ENCODE assay signal across 8 mouse cellular contexts in the genomic region with DNA sequence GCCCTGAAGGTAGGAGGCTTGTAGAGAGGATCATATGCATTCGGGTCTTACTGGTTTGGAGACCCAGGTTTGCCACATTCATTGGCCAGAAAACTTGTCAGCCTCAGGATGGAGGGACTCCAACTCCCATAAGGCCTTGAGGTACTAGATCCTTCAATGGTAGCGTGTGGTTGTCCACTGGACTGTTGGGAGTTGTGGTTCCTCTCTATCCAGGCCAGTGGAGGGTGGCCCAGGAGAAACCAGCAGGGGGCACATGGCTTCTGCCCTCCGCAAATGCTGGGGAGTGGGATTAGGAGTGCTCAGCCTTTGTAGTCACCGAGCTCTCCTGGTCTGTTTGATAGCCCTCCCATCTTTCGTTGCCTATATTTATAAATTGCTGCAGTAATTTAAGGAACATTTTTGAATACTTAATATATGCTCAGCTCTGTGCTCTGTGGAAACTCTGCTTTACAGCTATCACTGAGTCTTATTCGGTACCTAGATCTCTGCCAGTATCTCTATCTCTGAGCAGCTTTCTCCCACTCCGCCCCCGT. TPM values are rescaled to one million over a fixed set of nuclear protein-coding genes. Genes with fewer than 3 reads are reported as not detected.
DNase-seq lines count a peak whose midpoint lies in the region; ATAC-seq and TF ChIP-seq lines count a peak whose summit lies in the region.

No protein-coding gene starts in this region.

- H3K4me2 ChIP-seq in forebrain, embryonic 15.5 days (replicated peaks): peak overlapping the region; percentile 63
- peak overlapping the region; percentile 93 for H3K4me2 ChIP-seq in lung, embryonic 14.5 days

- peak in 1 of 2 experiments; percentile 3; a peak in 1 of 4 replicates for TF ChIP-seq POLR2A in MEL (IDR thresholded peaks at IDR 0.05; ENCODE audit: control insufficient read depth in 1 of 2, insufficient read depth in 1 of 2, low read depth in 1 of 2, low read length in 2 of 2, poor library complexity in 1 of 2)

- intact Hi-C loops in heart, postnatal 36 days (cut with DNase I): no loop called here

- peak overlapping the region; percentile 41 to 53 for H3K4me3 ChIP-seq in MEL (ENCODE audit: control insufficient read depth in 1 of 2, insufficient read depth in 1 of 2, low read depth in 2 of 2, low read length in 2 of 2)
- peak overlapping the region; percentile 65 for H3K4me3 ChIP-seq in forebrain, embryonic 15.5 days
- peak overlapping the region; percentile 79 for H3K4me3 ChIP-seq in layer of hippocampus, adult 2 months
- H3K4me3 ChIP-seq in lung, embryonic 14.5 days (ENCODE audit: low read depth, low read length): peak overlapping the region; percentile 66

- ATAC-seq in forebrain, embryonic 15.5 days (replicated peaks): peak; percentile 81
- peak; percentile 86 for ATAC-seq in lung, embryonic 14.5 days (ENCODE audit: insufficient read depth)
- peak; percentile 79 for ATAC-seq in neutrophil, adult 5-6 weeks (ENCODE audit: extremely low read depth, insufficient number of reproducible peaks, low FRiP score, poor library complexity, severe bottlenecking)

- peak overlapping the region; percentile 75 for H3K27ac ChIP-seq in MEL (ENCODE audit: control insufficient read depth, low read depth, low read length)
- peak overlapping the region; percentile 96 for H3K27ac ChIP-seq in forebrain, embryonic 15.5 days (replicated peaks)
- H3K27ac ChIP-seq in layer of hippocampus, adult 2 months: peak overlapping the region; percentile 96
- H3K27ac ChIP-seq in lung, embryonic 14.5 days (ENCODE audit: low read depth): peak overlapping the region; percentile 68; the same call in 1 of the 2 replicates

- no peak for TF ChIP-seq EP300 in MEL (IDR thresholded peaks at IDR 0.05; ENCODE audit: low read depth in 1 of 2, low read length in 2 of 2)

- H3K4me1 ChIP-seq in MEL (ENCODE audit: control insufficient read depth in 1 of 2, insufficient read depth in 2 of 2, low read length in 2 of 2): peaks cover 1 to 34% of the 10 kb centered on the region in 2 experiments
- H3K4me1 ChIP-seq in forebrain, embryonic 15.5 days: peaks cover 70% of the 10 kb centered on the region
- H3K4me1 ChIP-seq in lung, embryonic 14.5 days (ENCODE audit: insufficient read depth): peaks cover 24% of the 10 kb centered on the region

- DNase-seq in MEL (ENCODE audit: low read depth, low spot score): peak; percentile 94
- peak; percentile 88 for DNase-seq in cerebellum, adult 11-12 months
- peak; percentile 69 to 74 for DNase-seq in heart, postnatal 36 days
- DNase-seq in layer of hippocampus, adult 2 months (ENCODE audit: low spot score in 2 of 2): peak; percentile 70 to 77
- peak; percentile 89 for DNase-seq in lung, embryonic 14.5 days
- peak; percentile 81 for DNase-seq in testis, postnatal 10 days (ENCODE audit: low spot score)

- peaks cover 25% of the 10 kb centered on the region for H3K79me2 ChIP-seq in MEL (ENCODE audit: control insufficient read depth, insufficient read depth, low read length, poor library complexity)

- H3K27me3 ChIP-seq in MEL (ENCODE audit: control insufficient read depth in 1 of 2, insufficient read depth in 2 of 2, low read length in 2 of 2): no peaks in the 10 kb centered on the region
- H3K27me3 ChIP-seq in forebrain, embryonic 15.5 days: no peaks in the 10 kb centered on the region
- H3K27me3 ChIP-seq in lung, embryonic 14.5 days (ENCODE audit: insufficient read depth, low read length): no peaks in the 10 kb centered on the region

- peak; percentile 40 to 57 (median 50) for TF ChIP-seq CTCF in MEL (IDR thresholded peaks at IDR 0.05 in 2 of 3, conservative IDR thresholded peaks at IDR 0.05 in 1 of 3; ENCODE audit: control insufficient read depth in 1 of 3, insufficient read depth in 1 of 3, low read depth in 2 of 3, low read length in 3 of 3, poor library complexity in 1 of 3, severe bottlenecking in 1 of 3)
- peak; percentile 76 for TF ChIP-seq CTCF in layer of hippocampus, adult 2 months (conservative IDR thresholded peaks at IDR 0.05)
- peak; percentile 72 for TF ChIP-seq CTCF in lung, embryonic 14.5 days (IDR thresholded peaks at IDR 0.05; ENCODE audit: low read depth)

- peaks cover 0 to 33% of the 10 kb centered on the region in 2 experiments; a peak in 2 of 4 replicates for H3K36me3 ChIP-seq in MEL (ENCODE audit: control insufficient read depth in 1 of 2, insufficient read depth in 2 of 2, low read length in 2 of 2)
- no peaks in the 10 kb centered on the region for H3K36me3 ChIP-seq in forebrain, embryonic 15.5 days
- H3K36me3 ChIP-seq in lung, embryonic 14.5 days (ENCODE audit: insufficient read depth): no peaks in the 10 kb centered on the region

- peak overlapping the region; percentile 44 for H3K9ac ChIP-seq in MEL (ENCODE audit: control insufficient read depth, low read depth, low read length, poor library complexity, severe bottlenecking)
- H3K9ac ChIP-seq in forebrain, embryonic 15.5 days (replicated peaks): peak overlapping the region; percentile 82
- no peak overlapping the region for H3K9ac ChIP-seq in lung, embryonic 14.5 days

- TF ChIP-seq RAD21 in MEL (IDR thresholded peaks at IDR 0.05; ENCODE audit: low read depth, low read length): no peak

- WGBS in forebrain, embryonic 15.5 days: under 1% methylated on average over 8 of the region's 8 CpGs
- WGBS in lung, embryonic 14.5 days: under 1% methylated on average over 8 of the region's 8 CpGs

- H3K9me3 ChIP-seq in MEL (replicated peaks; ENCODE audit: insufficient read depth, low read length): no peaks in the 10 kb centered on the region
- no peaks in the 10 kb centered on the region for H3K9me3 ChIP-seq in forebrain, embryonic 15.5 days
- H3K9me3 ChIP-seq in lung, embryonic 14.5 days (ENCODE audit: low read depth, low read length): no peaks in the 10 kb centered on the region

TF ChIP-seq in MEL, 35 proteins besides CTCF, POLR2A, EP300 and RAD21 (continues in another document):
- TF ChIP-seq CHD2 (IDR thresholded peaks at IDR 0.05; ENCODE audit: low read length): no peak
- TF ChIP-seq TBP (IDR thresholded peaks at IDR 0.05; ENCODE audit: low read depth, low read length): no peak; the same call in 1 of the 2 replicates
- no peak for TF ChIP-seq ZNF384 (IDR thresholded peaks at IDR 0.05; ENCODE audit: low read depth, low read length)
- TF ChIP-seq JUND (IDR thresholded peaks at IDR 0.05; ENCODE audit: low read depth, low read length): no peak
- TF ChIP-seq MXI1 (IDR thresholded peaks at IDR 0.05; ENCODE audit: low read depth, low read length): no peak; the same call in 1 of the 2 replicates
- TF ChIP-seq HCFC1 (IDR thresholded peaks at IDR 0.05; ENCODE audit: low read depth, low read length): peak; percentile 99
- no peak; the same call in 1 of the 2 replicates for TF ChIP-seq MYC (IDR thresholded peaks at IDR 0.05; ENCODE audit: low read depth, low read length)
- no peak for TF ChIP-seq NELFE (IDR thresholded peaks at IDR 0.05; ENCODE audit: low read depth, low read length)

RNA-seq across cellular contexts. Expression of a gene that starts 4.1 kb away (rescaled TPM):
- 6.5 and 7.9 TPM in 2 replicates for total RNA-seq in MEL (2012; rRNA removed)
- 10 to 100 TPM in 1 of 2 experiments, not detected in 1; 24.7 TPM for polyA plus RNA-seq in MEL (2012; ENCODE audit: insufficient read depth in 1 of 2, insufficient read length in 2 of 2, low read depth in 1 of 2, low replicate concordance in 2 of 2, missing spikeins in 1 of 2)
- 27.8 and 29.8 TPM in 2 replicates for polyA plus RNA-seq in forebrain, embryonic 15.5 days (2015; fragmentation: Nextera tagmentation; extraction: Ambion mirVana)
- total RNA-seq in heart, postnatal 36 days (2021): 1 to 10 TPM; 6.3 to 7.4 TPM
- 100 to 1,000 TPM; 880 to 888 TPM for total RNA-seq in layer of hippocampus, adult 2 months (2021)
- 5.9 and 7.4 TPM in 2 replicates for polyA plus RNA-seq in lung, embryonic 14.5 days (2014; fragmentation: Nextera tagmentation; extraction: Ambion mirVana)
- total RNA-seq in neutrophil, adult 5-6 weeks (2017): 2.4 and 2.9 TPM in 2 replicates

RNA-seq across cellular contexts. Expression of a gene that starts 5.6 kb away (rescaled TPM):
- 123 and 140 TPM in 2 replicates for total RNA-seq in MEL (2012; rRNA removed)
- polyA plus RNA-seq in MEL (2012; ENCODE audit: insufficient read depth in 1 of 2, insufficient read length in 2 of 2, low read depth in 1 of 2, low replicate concordance in 2 of 2, missing spikeins in 1 of 2): 10 to 100 TPM in 1 of 2 experiments, not detected in 1; 92.5 TPM
- 57.0 and 60.7 TPM in 2 replicates for polyA plus RNA-seq in forebrain, embryonic 15.5 days (2015; fragmentation: Nextera tagmentation; extraction: Ambion mirVana)
- total RNA-seq in heart, postnatal 36 days (2021): 1,000 to 10,000 TPM; 1,292 to 1,425 TPM
- total RNA-seq in layer of hippocampus, adult 2 months (2021): 10 to 100 TPM; 54.9 to 63.7 TPM
- 57.6 and 58.9 TPM in 2 replicates for polyA plus RNA-seq in lung, embryonic 14.5 days (2014; fragmentation: Nextera tagmentation; extraction: Ambion mirVana)
- total RNA-seq in neutrophil, adult 5-6 weeks (2017): 45.2 and 46.7 TPM in 2 replicates

RNA-seq across cellular contexts. Expression of a gene that starts 20.4 kb away (rescaled TPM):
- total RNA-seq in MEL (2012; rRNA removed): 40.1 and 41.9 TPM in 2 replicates
- 10 to 100 TPM in 1 of 2 experiments, not detected in 1; 38.5 TPM for polyA plus RNA-seq in MEL (2012; ENCODE audit: insufficient read depth in 1 of 2, insufficient read length in 2 of 2, low read depth in 1 of 2, low replicate concordance in 2 of 2, missing spikeins in 1 of 2)
- polyA plus RNA-seq in forebrain, embryonic 15.5 days (2015; fragmentation: Nextera tagmentation; extraction: Ambion mirVana): 35.3 and 37.5 TPM in 2 replicates
- 1 to 10 TPM; 5.0 to 6.1 TPM for total RNA-seq in heart, postnatal 36 days (2021)
- 10 to 100 TPM; 40.6 to 45.3 TPM for total RNA-seq in layer of hippocampus, adult 2 months (2021)
- polyA plus RNA-seq in lung, embryonic 14.5 days (2014; fragmentation: Nextera tagmentation; extraction: Ambion mirVana): 36.2 and 40.8 TPM in 2 replicates
- 41.0 and 41.7 TPM in 2 replicates for total RNA-seq in neutrophil, adult 5-6 weeks (2017)

RNA-seq across cellular contexts. Expression of a gene that starts 25.2 kb away (rescaled TPM):
- total RNA-seq in MEL (2012; rRNA removed): 88.2 and 112 TPM in 2 replicates
- 100 to 1,000 TPM in 1 of 2 experiments, not detected in 1; 108 TPM for polyA plus RNA-seq in MEL (2012; ENCODE audit: insufficient read depth in 1 of 2, insufficient read length in 2 of 2, low read depth in 1 of 2, low replicate concordance in 2 of 2, missing spikeins in 1 of 2)
- polyA plus RNA-seq in forebrain, embryonic 15.5 days (2015; fragmentation: Nextera tagmentation; extraction: Ambion mirVana): 71.5 and 75.6 TPM in 2 replicates
- total RNA-seq in heart, postnatal 36 days (2021): 10 to 100 TPM; 23.1 to 23.4 TPM
- 10 to 100 TPM; 40.5 to 42.6 TPM for total RNA-seq in layer of hippocampus, adult 2 months (2021)
- polyA plus RNA-seq in lung, embryonic 14.5 days (2014; fragmentation: Nextera tagmentation; extraction: Ambion mirVana): 41.1 and 42.8 TPM in 2 replicates
- 74.4 and 80.3 TPM in 2 replicates for total RNA-seq in neutrophil, adult 5-6 weeks (2017)

RNA-seq across cellular contexts. Expression of a gene that starts 29.9 kb away (rescaled TPM):
- total RNA-seq in MEL (2012; rRNA removed): 105 and 132 TPM in 2 replicates
- 100 to 1,000 TPM in 1 of 2 experiments, not detected in 1; 241 TPM for polyA plus RNA-seq in MEL (2012; ENCODE audit: insufficient read depth in 1 of 2, insufficient read length in 2 of 2, low read depth in 1 of 2, low replicate concordance in 2 of 2, missing spikeins in 1 of 2)
- polyA plus RNA-seq in forebrain, embryonic 15.5 days (2015; fragmentation: Nextera tagmentation; extraction: Ambion mirVana): 610 and 626 TPM in 2 replicates
- 100 to 1,000 TPM; 306 to 329 TPM for total RNA-seq in heart, postnatal 36 days (2021)
- 100 to 1,000 TPM; 216 to 229 TPM for total RNA-seq in layer of hippocampus, adult 2 months (2021)
- 444 and 455 TPM in 2 replicates for polyA plus RNA-seq in lung, embryonic 14.5 days (2014; fragmentation: Nextera tagmentation; extraction: Ambion mirVana)
- 397 and 455 TPM in 2 replicates for total RNA-seq in neutrophil, adult 5-6 weeks (2017)

Comparison
In these comparisons a context has a peak if more than half of its experiments do, and no peak if none do; other contexts are left out.
1. Peak in every context shown above with its lines: DNase-seq, ATAC-seq, H3K4me3 ChIP-seq and H3K27ac ChIP-seq.
2. RNA of a gene that starts 4.1 kb away (total RNA-seq): 880 to 888 TPM in layer of hippocampus, adult 2 months; 6.3 to 7.4 TPM in heart, postnatal 36 days, 6.5 to 7.9 TPM in MEL and 2.4 to 2.9 TPM in neutrophil, adult 5-6 weeks; every median in the first group is over 10 times any median in the second.